Mouse (Mus musculus): ENCODE data around the gene Nanog. TPM values are rescaled to one million over a fixed set of nuclear protein-coding genes. Genes with fewer than 3 reads are reported as not detected.
"Not testable (repeated sequence)": the region's sequence is repeated elsewhere in the genome, so short reads cannot be mapped to it uniquely, and the experiment has no call there.

Nanog gene
- total RNA-seq, 4 experiments from 2014 or later: not detected

- DNase-seq (ENCODE audit: low spot score in 2 of 2): no peak
These were observed 4.7 kb upstream of the Nanog start for GRCm38 (mm10) chr6:122702480-122703124.

GRCm38 (mm10) chr6:122703251-122703650 lies 4.0 kb upstream of the Nanog start:
- no peak for DNase-seq (ENCODE audit: low spot score in 2 of 2)

GRCm38 (mm10) chr6:122703706-122704105 lies 3.6 kb upstream of the Nanog start:
- DNase-seq (ENCODE audit: low spot score in 2 of 2): no peak

- DNase-seq (ENCODE audit: low spot score in 2 of 2): no peak
These were observed 900 bp upstream of the Nanog start for GRCm38 (mm10) chr6:122706337-122706840.

GRCm38 (mm10) chr6:122708826-122709225 lies 1.5 kb downstream of the Nanog start:
- no peak for DNase-seq (ENCODE audit: low spot score in 2 of 2)

- DNase-seq (ENCODE audit: low spot score in 2 of 2): no peak
These were observed 4.2 kb downstream of the Nanog start for GRCm38 (mm10) chr6:122711455-122711854.

- DNase-seq (ENCODE audit: low spot score in 2 of 2): not testable (repeated sequence)
These were observed 5.8 kb downstream of the Nanog start for GRCm38 (mm10) chr6:122713116-122713515.

GRCm38 (mm10) chr6:122714707-122715365 lies 7.5 kb downstream of the Nanog start:
- DNase-seq (ENCODE audit: low spot score in 2 of 2): no peak

- no peak for DNase-seq (ENCODE audit: low spot score in 2 of 2)
These were observed 8.6 kb downstream of the Nanog start for GRCm38 (mm10) chr6:122715886-122716285.

- DNase-seq (ENCODE audit: low spot score in 2 of 2): not testable (repeated sequence)
These were observed 10.9 kb downstream of the Nanog start for GRCm38 (mm10) chr6:122718224-122718623.

GRCm38 (mm10) chr6:122719942-122720341 lies 12.7 kb downstream of the Nanog start:
- DNase-seq (ENCODE audit: low spot score in 2 of 2): peak in 1 of 2 experiments; percentile 63

GRCm38 (mm10) chr6:122739952-122740351 lies 32.7 kb downstream of the Nanog start:
- DNase-seq (ENCODE audit: low spot score in 2 of 2): peak; percentile 56 to 68

- DNase-seq (ENCODE audit: low spot score in 2 of 2): no peak
These were observed 34.4 kb downstream of the Nanog start for GRCm38 (mm10) chr6:122741460-122742227.

GRCm38 (mm10) chr6:122742228-122742899 lies 35.1 kb downstream of the Nanog start:
- peak; percentile 54 to 63 for DNase-seq (ENCODE audit: low spot score in 2 of 2)

- no peak for DNase-seq (ENCODE audit: low spot score in 2 of 2)
These were observed 36.1 kb downstream of the Nanog start for GRCm38 (mm10) chr6:122743353-122743752.

GRCm38 (mm10) chr6:122744505-122745249 lies 37.4 kb downstream of the Nanog start:
- DNase-seq (ENCODE audit: low spot score in 2 of 2): no peak

GRCm38 (mm10) chr6:122750579-122750978 lies 43.3 kb downstream of the Nanog start:
- DNase-seq (ENCODE audit: low spot score in 2 of 2): no peak

- DNase-seq (ENCODE audit: low spot score in 2 of 2): no peak
These were observed 48.6 kb downstream of the Nanog start for GRCm38 (mm10) chr6:122755913-122756312.

GRCm38 (mm10) chr6:122758732-122759131 lies 51.4 kb downstream of the Nanog start:
- no peak for DNase-seq (ENCODE audit: low spot score in 2 of 2)

- peak; percentile 54 to 86 for DNase-seq (ENCODE audit: low spot score in 2 of 2)
These were observed 53.8 kb downstream of the Nanog start for GRCm38 (mm10) chr6:122761011-122761599.
